ENCODE assay signal across 15 mouse cellular contexts in the genomic region with DNA sequence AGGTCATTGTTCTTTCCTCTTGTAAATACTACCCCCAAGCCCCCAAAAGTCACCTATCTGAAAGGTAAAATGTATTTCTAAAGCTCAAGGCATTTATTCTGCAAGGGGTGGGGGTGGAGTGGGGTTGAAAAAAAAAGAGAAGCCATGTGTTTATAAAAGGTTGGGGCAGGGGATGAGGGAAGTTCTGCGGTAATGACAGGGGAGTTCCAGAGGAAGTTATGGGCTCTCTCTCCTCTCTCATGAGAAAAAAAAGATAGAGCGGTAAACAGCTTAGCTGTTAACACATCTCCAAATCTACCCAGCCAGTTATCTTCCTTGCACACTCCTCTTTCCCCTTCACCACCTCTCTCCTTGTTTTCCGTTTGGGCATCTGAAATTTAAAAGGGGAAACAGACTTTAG. TPM values are rescaled to one million over a fixed set of nuclear protein-coding genes. Genes with fewer than 3 reads are reported as not detected.
DNase-seq lines count a peak whose midpoint lies in the region; ATAC-seq and TF ChIP-seq lines count a peak whose summit lies in the region.
"Had no signal": no experiment of that assay in that cellular context is flagged by ENCODE, and none has a peak within 500 bp of the region (broad histone marks: within the 10 kb centered on the region; RNA-seq: fewer than 3 reads in every experiment).

No protein-coding gene starts in this region.

- TF ChIP-seq CTCF in liver, embryonic 14.5 days (IDR thresholded peaks at IDR 0.05; ENCODE audit: low read depth): no peak
- no peak for TF ChIP-seq CTCF in hindbrain, postnatal 0 days (IDR thresholded peaks at IDR 0.05; ENCODE audit: low read depth)

- 13% methylated on average over 3 of the region's 3 CpGs for WGBS in liver, embryonic 14.5 days (ENCODE audit: insufficient replicate concordance)
- 80% methylated on average over 3 of the region's 3 CpGs for WGBS in hindbrain, postnatal 0 days

- ATAC-seq in liver, embryonic 14.5 days (ENCODE audit: insufficient read depth): no peak
- no peak for ATAC-seq in hindbrain, postnatal 0 days
- ATAC-seq: forebrain, embryonic 15.5 days had no signal

- peak overlapping the region; percentile 3; the same call in 1 of the 2 replicates for H3K4me2 ChIP-seq in liver, embryonic 14.5 days (ENCODE audit: low read depth)
- H3K4me2 ChIP-seq in hindbrain, postnatal 0 days (ENCODE audit: low read depth, low read length): no peak overlapping the region
- H3K4me2 ChIP-seq: forebrain, embryonic 15.5 days; midbrain, embryonic 11.5 days; neural tube, embryonic 13.5 days had no signal

- H3K9me3 ChIP-seq in liver, embryonic 14.5 days (ENCODE audit: control insufficient read depth, low read length): no peaks in the 10 kb centered on the region
- no peaks in the 10 kb centered on the region for H3K9me3 ChIP-seq in hindbrain, postnatal 0 days (ENCODE audit: low read length)
- H3K9me3 ChIP-seq: forebrain, embryonic 15.5 days; neural tube, embryonic 13.5 days had no signal

- no peaks in the 10 kb centered on the region for H3K36me3 ChIP-seq in liver, embryonic 14.5 days (replicated peaks; ENCODE audit: control insufficient read depth, insufficient read depth, low read depth)
- no peaks in the 10 kb centered on the region for H3K36me3 ChIP-seq in splenic B cell, adult 2 months (ENCODE audit: control insufficient read depth, insufficient read depth, low read length, poor library complexity, severe bottlenecking)
- H3K36me3 ChIP-seq in hindbrain, postnatal 0 days (ENCODE audit: insufficient read depth, low read length): no peaks in the 10 kb centered on the region
- H3K36me3 ChIP-seq: forebrain, embryonic 15.5 days; neural tube, embryonic 13.5 days had no signal

- TF ChIP-seq EP300 in liver, embryonic 14.5 days (IDR thresholded peaks at IDR 0.05; ENCODE audit: low read depth): 0 out of 2 replicates have a peak, but pooled peaks have one; percentile 24

- H3K4me3 ChIP-seq in liver, embryonic 14.5 days (ENCODE audit: insufficient read depth in 1 of 2, low read depth in 2 of 2, low read length in 2 of 2): no peak overlapping the region
- no peak overlapping the region for H3K4me3 ChIP-seq in hindbrain, postnatal 0 days (ENCODE audit: low read length)
- H3K4me3 ChIP-seq: forebrain, embryonic 15.5 days; neural tube, embryonic 13.5 days had no signal

- peaks cover 3 to 12% of the 10 kb centered on the region in 2 experiments; a peak in 2 of 4 replicates for H3K4me1 ChIP-seq in liver, embryonic 14.5 days (replicated peaks; ENCODE audit: control insufficient read depth in 2 of 2, insufficient read depth in 2 of 2, low read length in 1 of 2)
- H3K4me1 ChIP-seq in hindbrain, postnatal 0 days (ENCODE audit: insufficient read depth, low read length): no peaks in the 10 kb centered on the region
- H3K4me1 ChIP-seq: forebrain, embryonic 15.5 days; neural tube, embryonic 13.5 days had no signal

- no peak overlapping the region for H3K27ac ChIP-seq in liver, embryonic 14.5 days
- no peak overlapping the region for H3K27ac ChIP-seq in hindbrain, postnatal 0 days
- H3K27ac ChIP-seq: forebrain, embryonic 15.5 days; neural tube, embryonic 13.5 days had no signal

- DNase-seq in spleen, adult 12 weeks (ENCODE audit: low spot score): peak; percentile 9
- DNase-seq in spleen, postnatal 4 days (ENCODE audit: low spot score in 2 of 2): no peak
- peak; percentile 69 for DNase-seq in T-cell, adult 2 months (ENCODE audit: low spot score)
- peak in 1 of 3 experiments; percentile 1 for DNase-seq in liver, embryonic 14.5 days (ENCODE audit: low read depth in 3 of 3, low spot score in 3 of 3)
- peak; percentile 86 for DNase-seq in splenic B cell, adult 2 months (ENCODE audit: low read depth, low spot score)
- DNase-seq in hindbrain, postnatal 0 days (ENCODE audit: low spot score): no peak
- DNase-seq in heart, adult 8-10 months (ENCODE audit: low spot score): no peak
- DNase-seq in yolk sac, embryonic 10.5 days (ENCODE audit: low spot score): no peak
- DNase-seq: cerebellum, postnatal 25 days; gastrocnemius, postnatal 10 days; kidney, postnatal 10 days had no signal

- H3K9ac ChIP-seq in liver, embryonic 14.5 days (replicated peaks): no peak overlapping the region
- H3K9ac ChIP-seq in hindbrain, postnatal 0 days (replicated peaks; ENCODE audit: low read length): no peak overlapping the region
- H3K9ac ChIP-seq: forebrain, embryonic 15.5 days; neural tube, embryonic 13.5 days had no signal

- no peaks in the 10 kb centered on the region for H3K27me3 ChIP-seq in liver, embryonic 14.5 days (ENCODE audit: control insufficient read depth, insufficient read depth, low read length)
- no peaks in the 10 kb centered on the region for H3K27me3 ChIP-seq in splenic B cell, adult 2 months (ENCODE audit: control insufficient read depth, insufficient read depth, low read length, poor library complexity, severe bottlenecking)
- no peaks in the 10 kb centered on the region for H3K27me3 ChIP-seq in hindbrain, postnatal 0 days (ENCODE audit: insufficient read depth, low read length)
- H3K27me3 ChIP-seq: forebrain, embryonic 15.5 days; neural tube, embryonic 13.5 days had no signal

RNA-seq across cellular contexts. Expression of a gene that starts 20.2 kb away (rescaled TPM):
- 0.02 TPM in 1 of 2 replicates, not detected in the other for polyA plus RNA-seq in liver, embryonic 14.5 days (2012; rRNA removed)
- polyA plus RNA-seq in liver, embryonic 14.5 days (2014; fragmentation: Nextera tagmentation; extraction: Ambion mirVana): not detected in 2 replicates
- total RNA-seq in hindbrain, postnatal 0 days (2014; rRNA removed): 0.18 and 0.94 TPM in 2 replicates
- 0.14 and 0.16 TPM in 2 replicates for polyA plus RNA-seq in hindbrain, postnatal 0 days (2015; fragmentation: Nextera tagmentation; extraction: Ambion mirVana)
- under 1 TPM in 1 of 4 experiments, not detected in 3; 0.31 TPM for total RNA-seq in heart, adult 8-10 months (2022)
- total RNA-seq: gastrocnemius, postnatal 10 days had no signal
- polyA plus RNA-seq: forebrain, embryonic 15.5 days; intestine, embryonic 14.5 days; midbrain, embryonic 11.5 days; neural tube, embryonic 13.5 days had no signal

Comparison
In these comparisons a context has a peak if more than half of its experiments do, and no peak if none do; other contexts are left out.
1. DNase-seq: peak in spleen, adult 12 weeks (single experiment), T-cell, adult 2 months (single experiment) and splenic B cell, adult 2 months (single experiment); none in spleen, postnatal 4 days (0 of 2), hindbrain, postnatal 0 days (single experiment), heart, adult 8-10 months (single experiment) and yolk sac, embryonic 10.5 days (single experiment).